Mouse (Mus musculus): ENCODE measurements around the gene Gpc2.

DNA sequence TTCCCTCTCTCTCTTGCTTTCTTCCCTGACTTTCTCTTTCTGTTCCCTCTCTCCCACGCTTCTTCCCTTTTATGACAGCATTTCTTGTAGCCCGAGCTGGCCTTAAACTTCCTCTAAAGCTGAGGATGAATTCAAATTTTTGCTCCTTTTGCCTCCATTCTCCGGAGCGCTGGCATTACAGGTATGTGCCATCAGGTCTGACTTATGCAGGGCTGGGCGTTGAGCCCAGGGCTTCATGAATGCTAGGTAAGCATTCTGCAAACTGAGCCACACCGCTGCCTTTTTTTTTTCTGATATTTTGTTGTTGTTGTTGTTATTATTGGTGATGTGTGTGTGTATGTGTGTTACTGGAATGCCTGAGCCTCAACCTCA is 15.6 kb downstream of the Gpc2 start:
- TF ChIP-seq CTCF (IDR thresholded peaks at IDR 0.05; ENCODE audit: low read depth) (no peak), EP300 (IDR thresholded peaks at IDR 0.05; ENCODE audit: low read depth) (no peak)

Data from liver, embryonic 14.5 days (tissue).